Mouse (Mus musculus) stomach, embryonic 14.5 days (tissue): ENCODE results near the gene Prnp. TPM values are rescaled to one million over a fixed set of nuclear protein-coding genes. Genes with fewer than 3 reads are reported as not detected.

Experiments
- ATAC-seq: fragments of 200-750 bp; cut with Nextera tagmentation; 2 replicates; pipeline ENCODE4 v1.8.0; 2017; ENCODE audit warnings: low read depth, moderate TSS enrichment; ENCODE audit not compliant: insufficient number of reproducible peaks, insufficient read depth, low FRiP score
- H3K27ac ChIP-seq: fragments of 300-500 bp; sonication (generic); 2 replicates; pipeline ENCODE4 v1.5.1; 2014; ENCODE audit warnings: mild to moderate bottlenecking, low read length, moderate library complexity, mixed read lengths
- H3K27me3 ChIP-seq: fragments of 300-500 bp; sonication (generic); 2 replicates; pipeline ENCODE4 v1.6.1; 2014; ENCODE audit warnings: low read length, control low read depth, mixed read lengths; ENCODE audit not compliant: control insufficient read depth, insufficient read depth
- H3K36me3 ChIP-seq: fragments of 300-500 bp; sonication (generic); 2 replicates; pipeline ENCODE4 v1.6.1; 2014; ENCODE audit warnings: mild to moderate bottlenecking, control low read depth, low read length, moderate library complexity, mixed read lengths; ENCODE audit not compliant: control insufficient read depth, insufficient read depth
- H3K4me1 ChIP-seq: fragments of 300-500 bp; sonication (generic); 2 replicates; pipeline ENCODE4 v1.6.1; 2014; ENCODE audit warnings: low read length, control low read depth, mixed read lengths; ENCODE audit not compliant: control insufficient read depth, insufficient read depth
- H3K4me2 ChIP-seq: fragments of 300-500 bp; sonication (generic); replicated peaks from 2 replicates; pipeline ENCODE4 v1.6.1; 2014; ENCODE audit warnings: low read depth, low read length, control low read depth
- H3K4me3 ChIP-seq: fragments of 300-500 bp; sonication (generic); 2 replicates; pipeline ENCODE4 v1.5.1; 2014; ENCODE audit warnings: low read depth, low read length, control low read depth
- H3K9ac ChIP-seq: fragments of 300-500 bp; sonication (generic); replicated peaks from 2 replicates; pipeline ENCODE4 v1.6.1; 2014; ENCODE audit warnings: low read depth, mild to moderate bottlenecking, control low read depth, low read length, moderate library complexity, mixed read lengths
- H3K9me3 ChIP-seq: fragments of 300-500 bp; sonication (generic); 2 replicates; pipeline ENCODE4 v1.6.1; 2016; ENCODE audit warnings: low read depth, low read length, control low read depth; ENCODE audit not compliant: control insufficient read depth
- WGBS: fragments of 180-500 bp; shearing (Covaris S2); extraction: QIAGEN DNeasy Blood & Tissue Kit; methylation state at CpG from one replicate; pipeline ENCODE4 v1.1.7; 2014; 5-methylcytosine and 5-hydroxymethylcytosine counted together
- polyA plus RNA-seq: library from polyadenylated mRNA; unstranded; fragments of >200 nt; fragmentation: Nextera tagmentation; extraction: Ambion mirVana; gene quantifications from 2 replicates; pipeline ENCODE4 v1.2.1, GENCODE M21; 2014

Gene Prnp
- polyA plus RNA-seq, 1 experiment from 2014 or later = 65.5 TPM

GRCm38 (mm10) chr2:131936410-131936809 lies 26.7 kb downstream of the Prnp start:
- no peaks in the 10 kb centered on the region for H3K36me3 ChIP-seq
- no peak overlapping the region for H3K27ac ChIP-seq
- no peak overlapping the region for H3K4me3 ChIP-seq
- no peaks in the 10 kb centered on the region for H3K27me3 ChIP-seq
- no peak overlapping the region for H3K4me2 ChIP-seq
- no peaks in the 10 kb centered on the region for H3K9me3 ChIP-seq
- no peak overlapping the region for H3K9ac ChIP-seq
- no peak for ATAC-seq
- no peaks in the 10 kb centered on the region for H3K4me1 ChIP-seq
- WGBS = 94% methylated on average over 10 of the region's 10 CpGs

DNA sequence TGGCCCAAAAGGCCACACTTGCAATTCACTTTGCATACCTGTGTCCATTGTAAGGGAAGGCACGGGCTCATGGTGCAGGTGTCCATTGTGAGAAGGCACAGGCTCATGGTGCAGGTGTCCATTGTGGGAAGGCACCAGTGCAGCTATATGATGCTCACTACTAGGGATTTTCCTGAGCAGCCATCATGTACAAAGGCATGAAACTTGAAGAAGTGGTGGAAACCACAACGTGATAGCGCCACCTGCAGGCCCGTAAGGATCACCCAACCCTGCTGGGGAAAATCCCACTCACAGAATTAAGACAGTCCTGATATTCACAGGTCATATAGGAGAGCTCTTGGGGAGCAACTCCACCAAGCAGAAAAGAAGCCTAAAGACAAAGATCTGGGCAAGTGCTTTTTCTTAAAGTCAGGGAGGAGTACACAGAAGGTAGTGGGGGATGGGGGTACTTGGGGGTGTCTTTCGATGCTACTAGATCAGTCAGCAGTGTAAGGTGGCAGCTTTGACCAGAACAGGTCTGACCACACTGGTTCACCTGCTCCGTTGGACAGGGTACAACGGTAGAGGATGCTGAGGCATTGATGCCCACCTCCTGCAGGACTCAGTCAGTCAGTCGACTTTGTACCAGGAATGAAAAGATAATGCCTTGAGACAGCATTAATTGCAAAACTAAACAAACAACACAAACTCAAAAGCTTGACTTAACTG lies 29.8 kb downstream of the Prnp start:
- H3K27me3 ChIP-seq = no peaks in the 10 kb centered on the region
- H3K4me2 ChIP-seq = no peak overlapping the region
- ATAC-seq = no peak
- H3K36me3 ChIP-seq = no peaks in the 10 kb centered on the region
- H3K9me3 ChIP-seq = no peaks in the 10 kb centered on the region
- no peak overlapping the region for H3K9ac ChIP-seq
- 43% methylated on average over 8 of the region's 8 CpGs for WGBS
- H3K4me3 ChIP-seq = no peak overlapping the region
- H3K27ac ChIP-seq = no peak overlapping the region
- no peaks in the 10 kb centered on the region for H3K4me1 ChIP-seq

GRCm38 (mm10) chr2:131940506-131940905 lies 30.8 kb downstream of the Prnp start:
- no peak overlapping the region for H3K9ac ChIP-seq
- no peaks in the 10 kb centered on the region for H3K27me3 ChIP-seq
- ATAC-seq = no peak
- no peak overlapping the region for H3K27ac ChIP-seq
- no peaks in the 10 kb centered on the region for H3K4me1 ChIP-seq
- no peaks in the 10 kb centered on the region for H3K36me3 ChIP-seq
- WGBS = 72% methylated on average over 3 of the region's 3 CpGs
- no peak overlapping the region for H3K4me2 ChIP-seq
- H3K9me3 ChIP-seq = no peaks in the 10 kb centered on the region
- H3K4me3 ChIP-seq = no peak overlapping the region

DNA sequence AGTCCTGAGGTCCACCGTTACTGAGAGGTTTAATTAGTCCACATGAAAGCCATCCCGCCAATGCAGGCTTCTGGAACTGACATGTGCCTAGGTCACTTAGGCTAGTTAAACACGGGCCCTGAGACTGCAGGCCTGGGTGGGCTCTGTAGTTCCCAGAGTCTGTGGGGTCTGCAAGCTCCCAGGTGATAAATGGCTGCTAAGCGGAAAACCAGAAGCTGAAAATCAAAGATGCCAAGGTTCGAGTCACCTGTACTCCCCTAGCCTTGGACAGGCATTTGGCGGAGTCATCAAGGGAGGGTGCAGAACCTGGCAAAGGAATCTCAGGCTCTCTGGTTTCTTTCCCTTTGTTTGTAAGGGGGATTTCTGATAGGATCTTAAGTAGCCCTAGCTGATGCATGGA lies 31.8 kb downstream of the Prnp start:
- Histone ChIP-seq H3K4me2 (no peak overlapping the region), H3K9ac (no peak overlapping the region), H3K4me1 (no peaks in the 10 kb centered on the region), H3K9me3 (no peaks in the 10 kb centered on the region), H3K27me3 (no peaks in the 10 kb centered on the region), H3K36me3 (no peaks in the 10 kb centered on the region), H3K4me3 (no peak overlapping the region), H3K27ac (no peak overlapping the region)
- no peak for ATAC-seq
- 76% methylated on average over 6 of the region's 6 CpGs for WGBS

DNA sequence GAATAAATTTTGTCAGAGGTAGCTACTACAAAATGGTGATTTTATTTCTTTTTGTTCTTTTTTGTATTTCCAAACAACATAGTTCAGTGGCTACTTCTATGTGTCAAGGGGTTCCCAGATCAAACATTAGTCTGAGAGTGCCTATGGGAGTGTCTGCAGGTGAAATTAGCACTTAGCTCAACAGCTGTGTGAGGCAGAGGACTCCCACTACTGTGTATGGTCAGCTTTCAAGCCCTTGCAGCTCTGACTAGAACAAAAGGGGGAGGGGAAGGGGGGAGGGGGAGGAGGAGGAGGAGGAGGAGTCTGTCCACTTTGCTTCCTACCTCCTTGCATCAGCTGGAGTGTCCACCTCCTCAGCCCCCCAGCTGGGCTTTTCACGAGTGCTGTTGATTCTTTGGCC lies 34.6 kb downstream of the Prnp start:
- 31% methylated on average over 1 of the region's 1 CpGs for WGBS
- H3K27me3 ChIP-seq = no peaks in the 10 kb centered on the region
- H3K4me2 ChIP-seq = no peak overlapping the region
- no peak overlapping the region for H3K4me3 ChIP-seq
- no peak for ATAC-seq
- H3K9me3 ChIP-seq = no peaks in the 10 kb centered on the region
- H3K9ac ChIP-seq = no peak overlapping the region
- H3K27ac ChIP-seq = no peak overlapping the region
- H3K36me3 ChIP-seq = no peaks in the 10 kb centered on the region
- H3K4me1 ChIP-seq = no peaks in the 10 kb centered on the region

DNA sequence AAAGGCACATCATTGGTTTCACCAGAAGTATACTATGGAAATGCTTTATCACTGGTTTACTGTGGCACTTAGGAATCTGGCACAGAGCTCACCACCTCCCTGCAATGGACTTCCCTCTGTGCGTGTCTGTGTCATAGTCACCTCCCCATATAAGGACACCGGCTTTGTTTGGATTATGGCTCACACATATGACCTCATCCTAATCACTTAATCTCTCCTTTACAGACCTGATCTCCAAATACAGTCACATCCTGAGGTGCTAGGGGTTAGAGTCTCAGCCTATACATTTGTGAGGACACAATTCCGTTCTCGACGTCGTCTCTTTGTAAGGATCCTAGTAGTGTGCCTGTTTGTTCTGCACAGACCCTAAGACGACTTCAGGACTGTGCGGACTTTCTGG lies 35.5 kb downstream of the Prnp start:
- H3K9ac ChIP-seq = no peak overlapping the region
- no peak overlapping the region for H3K27ac ChIP-seq
- no peak overlapping the region for H3K4me2 ChIP-seq
- H3K4me1 ChIP-seq = no peaks in the 10 kb centered on the region
- no peaks in the 10 kb centered on the region for H3K27me3 ChIP-seq
- no peaks in the 10 kb centered on the region for H3K36me3 ChIP-seq
- no peak overlapping the region for H3K4me3 ChIP-seq
- ATAC-seq = no peak
- WGBS = 69% methylated on average over 8 of the region's 8 CpGs
- H3K9me3 ChIP-seq = no peaks in the 10 kb centered on the region

DNA sequence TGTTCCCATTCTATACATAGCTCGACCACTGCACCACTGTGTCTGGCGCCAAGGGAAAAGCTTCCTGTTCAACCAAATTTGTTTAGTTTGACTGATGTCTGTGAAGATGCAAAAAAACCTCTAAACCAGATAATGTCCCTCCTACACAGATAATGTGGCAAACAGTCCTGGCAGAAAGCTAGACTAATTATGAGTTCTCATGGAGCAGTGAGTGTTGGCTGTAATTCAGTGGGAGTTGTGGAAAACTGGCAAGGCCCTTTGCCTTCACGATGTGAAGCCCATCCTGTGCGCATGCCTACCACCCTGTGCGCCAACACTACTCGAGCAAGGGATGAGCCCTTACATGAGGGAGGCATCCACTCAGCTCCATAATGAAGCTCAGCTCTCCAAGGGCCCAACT lies 36.0 kb downstream of the Prnp start:
- Histone ChIP-seq H3K4me1 (no peaks in the 10 kb centered on the region), H3K4me2 (no peak overlapping the region), H3K36me3 (no peaks in the 10 kb centered on the region), H3K9me3 (no peaks in the 10 kb centered on the region), H3K27me3 (no peaks in the 10 kb centered on the region), H3K9ac (no peak overlapping the region), H3K27ac (no peak overlapping the region), H3K4me3 (no peak overlapping the region)
- WGBS = 82% methylated on average over 6 of the region's 6 CpGs
- no peak for ATAC-seq

- Histone ChIP-seq H3K9me3 (no peaks in the 10 kb centered on the region), H3K4me3 (no peak overlapping the region), H3K27ac (no peak overlapping the region), H3K36me3 (no peaks in the 10 kb centered on the region), H3K4me1 (no peaks in the 10 kb centered on the region), H3K27me3 (no peaks in the 10 kb centered on the region), H3K4me2 (no peak overlapping the region), H3K9ac (no peak overlapping the region)
- WGBS = 82% methylated on average over 16 of the region's 16 CpGs
- ATAC-seq = no peak
Measured at GRCm38 (mm10) chr2:131946351-131946750, 36.6 kb downstream of the Prnp start.

DNA sequence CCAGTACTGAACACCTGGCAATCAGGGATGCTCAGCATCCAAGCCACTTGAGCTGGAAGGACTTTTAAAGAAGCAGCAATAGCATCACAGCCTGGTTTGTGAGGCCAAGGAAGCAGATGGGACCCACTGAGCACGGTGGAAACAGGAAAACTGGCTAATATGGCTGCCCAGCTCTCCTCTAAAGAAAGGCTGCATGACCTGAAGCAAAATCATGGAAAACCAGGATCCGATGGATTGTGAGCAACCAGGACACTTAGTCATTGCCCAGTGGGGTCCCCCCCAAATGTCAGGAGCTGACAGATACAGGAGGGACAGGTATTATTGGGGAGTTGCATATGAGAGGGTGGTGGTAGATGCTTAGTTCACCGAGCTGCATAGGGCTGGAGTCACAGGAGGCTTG lies 38.4 kb downstream of the Prnp start:
- no peak overlapping the region for H3K27ac ChIP-seq
- no peak overlapping the region for H3K4me2 ChIP-seq
- no peak overlapping the region for H3K9ac ChIP-seq
- no peaks in the 10 kb centered on the region for H3K9me3 ChIP-seq
- H3K36me3 ChIP-seq = no peaks in the 10 kb centered on the region
- H3K27me3 ChIP-seq = 0 out of 2 replicates have a peak, but pooled peaks cover under 1% of the 10 kb centered on the region
- no peaks in the 10 kb centered on the region for H3K4me1 ChIP-seq
- H3K4me3 ChIP-seq = no peak overlapping the region
- 84% methylated on average over 3 of the region's 3 CpGs for WGBS
- no peak for ATAC-seq
